Mouse (Mus musculus): ENCODE measurements around the gene Anp32e. TPM values are rescaled to one million over a fixed set of nuclear protein-coding genes. Genes with fewer than 3 reads are reported as not detected.

The Anp32e gene
- total RNA-seq, 1 experiment = 50.8 TPM

DNA sequence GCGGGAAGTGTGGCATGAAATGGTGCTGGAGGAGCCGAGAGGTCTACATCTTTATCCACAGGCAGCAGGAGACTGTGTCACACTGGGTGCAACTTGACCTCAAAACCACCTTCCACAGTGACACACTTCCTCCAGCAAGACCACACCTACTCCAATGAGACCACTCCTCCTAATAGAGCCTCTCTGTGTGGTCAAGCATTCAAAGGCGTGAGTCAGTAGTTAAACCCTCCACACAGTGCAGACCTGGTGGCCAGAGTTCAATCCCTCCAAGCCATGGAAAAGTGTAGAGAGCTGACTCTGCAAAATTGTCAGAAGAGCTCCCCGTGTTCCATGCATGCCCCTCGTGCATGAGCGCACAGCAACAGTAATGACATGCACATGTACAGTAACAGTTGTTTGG is 13.7 kb downstream of the Anp32e start:
- peaks cover 41% of the 10 kb centered on the region for H3K36me3 ChIP-seq (ENCODE audit: control insufficient read depth, insufficient read depth, low read length, poor library complexity, severe bottlenecking)
- in situ Hi-C loops (cut with MboI; ENCODE audit: low sequenced_read_pairs in 2 of 2, unreplicated experiment in 2 of 2) = no loop called here

GRCm38 (mm10) chr3:95943226-95943625 is 14.2 kb downstream of the Anp32e start:
- in situ Hi-C loops (cut with MboI; ENCODE audit: low sequenced_read_pairs in 2 of 2, unreplicated experiment in 2 of 2) = no loop called here
- Histone ChIP-seq H3K9me3 (ENCODE audit: control insufficient read depth, insufficient read depth, low read depth, low read length) (no peaks in the 10 kb centered on the region), H3K4me1 (ENCODE audit: control insufficient read depth in 2 of 2, insufficient read depth in 2 of 2, low read length in 2 of 2, poor library complexity in 1 of 2) (peaks cover 2 to 11% of the 10 kb centered on the region in 2 experiments; a peak in 3 of 4 replicates), H3K9ac (ENCODE audit: insufficient read depth, low read depth, low read length, poor library complexity, severe bottlenecking) (no peak overlapping the region), H3K27ac (ENCODE audit: insufficient read depth, low read depth, low read length, poor library complexity, severe bottlenecking) (no peak overlapping the region), H3K36me3 (ENCODE audit: control insufficient read depth, insufficient read depth, low read length, poor library complexity, severe bottlenecking) (peaks cover 36% of the 10 kb centered on the region), H3K4me3 (ENCODE audit: insufficient read depth in 1 of 2, low read depth in 1 of 2, low read length in 2 of 2, poor library complexity in 1 of 2, severe bottlenecking in 1 of 2) (no peak overlapping the region)
- TF ChIP-seq ZNF384 (IDR thresholded peaks at IDR 0.05; ENCODE audit: low read depth, low read length) = no peak
- no peak for TF ChIP-seq MAFK (IDR thresholded peaks at IDR 0.05; ENCODE audit: insufficient read depth, low read depth, low read length)
- no peak for TF ChIP-seq HCFC1 (IDR thresholded peaks at IDR 0.05; ENCODE audit: borderline replicate concordance, insufficient read depth, low read length)
- TF ChIP-seq CHD2 (IDR thresholded peaks at IDR 0.05; ENCODE audit: low read depth, low read length) = no peak
- no peak for TF ChIP-seq ZC3H11A (IDR thresholded peaks at IDR 0.05; ENCODE audit: borderline replicate concordance, low read depth, low read length)
- no peak for DNase-seq (ENCODE audit: low read depth, low spot score)

More for the DNA sequence above, 13.7 kb downstream of the Anp32e start:
- no peak overlapping the region for H3K4me3 ChIP-seq (ENCODE audit: insufficient read depth in 1 of 2, low read depth in 1 of 2, low read length in 2 of 2, poor library complexity in 1 of 2, severe bottlenecking in 1 of 2)
- TF ChIP-seq ZNF384 (IDR thresholded peaks at IDR 0.05; ENCODE audit: low read depth, low read length) (no peak), HCFC1 (IDR thresholded peaks at IDR 0.05; ENCODE audit: borderline replicate concordance, insufficient read depth, low read length) (no peak), ZC3H11A (IDR thresholded peaks at IDR 0.05; ENCODE audit: borderline replicate concordance, low read depth, low read length) (no peak), CHD2 (IDR thresholded peaks at IDR 0.05; ENCODE audit: low read depth, low read length) (no peak), MAFK (IDR thresholded peaks at IDR 0.05; ENCODE audit: insufficient read depth, low read depth, low read length) (peak; percentile 86)
- H3K9ac ChIP-seq (ENCODE audit: insufficient read depth, low read depth, low read length, poor library complexity, severe bottlenecking) = no peak overlapping the region
- H3K9me3 ChIP-seq (ENCODE audit: control insufficient read depth, insufficient read depth, low read depth, low read length) = no peaks in the 10 kb centered on the region
- H3K27ac ChIP-seq (ENCODE audit: insufficient read depth, low read depth, low read length, poor library complexity, severe bottlenecking) = no peak overlapping the region
- no peak for DNase-seq (ENCODE audit: low read depth, low spot score)
- H3K4me1 ChIP-seq (ENCODE audit: control insufficient read depth in 2 of 2, insufficient read depth in 2 of 2, low read length in 2 of 2, poor library complexity in 1 of 2) = peaks cover 2 to 11% of the 10 kb centered on the region in 2 experiments; a peak in 3 of 4 replicates

DNA sequence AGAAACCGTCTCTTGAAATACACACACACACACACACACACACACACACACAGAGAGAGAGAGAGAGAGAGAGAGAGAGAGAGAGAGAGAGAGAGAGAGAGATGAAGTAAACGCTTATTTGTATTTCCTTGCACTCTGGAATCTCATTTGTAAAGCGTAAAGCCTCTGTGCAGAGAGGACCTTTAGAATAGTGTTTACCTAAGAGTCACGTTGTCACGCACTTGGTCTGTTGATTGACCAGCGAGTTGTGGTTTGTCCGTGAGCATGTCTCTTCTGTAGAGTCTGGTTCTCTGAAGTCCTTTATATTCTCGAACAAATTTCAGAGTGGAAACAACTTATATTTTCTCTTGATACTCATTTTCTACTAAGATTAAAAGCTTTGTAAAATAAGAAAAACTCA is 15.7 kb downstream of the Anp32e start:
- Histone ChIP-seq H3K36me3 (ENCODE audit: control insufficient read depth, insufficient read depth, low read length, poor library complexity, severe bottlenecking) (peaks cover 29% of the 10 kb centered on the region), H3K9me3 (ENCODE audit: control insufficient read depth, insufficient read depth, low read depth, low read length) (no peaks in the 10 kb centered on the region), H3K9ac (ENCODE audit: insufficient read depth, low read depth, low read length, poor library complexity, severe bottlenecking) (no peak overlapping the region), H3K4me1 (ENCODE audit: control insufficient read depth in 2 of 2, insufficient read depth in 2 of 2, low read length in 2 of 2, poor library complexity in 1 of 2) (peaks cover 2 to 11% of the 10 kb centered on the region in 2 experiments; a peak in 3 of 4 replicates), H3K27ac (ENCODE audit: insufficient read depth, low read depth, low read length, poor library complexity, severe bottlenecking) (no peak overlapping the region), H3K4me3 (ENCODE audit: insufficient read depth in 1 of 2, low read depth in 1 of 2, low read length in 2 of 2, poor library complexity in 1 of 2, severe bottlenecking in 1 of 2) (no peak overlapping the region)
- no peak for DNase-seq (ENCODE audit: low read depth, low spot score)
- in situ Hi-C loops (cut with MboI; ENCODE audit: low sequenced_read_pairs in 2 of 2, unreplicated experiment in 2 of 2) = no loop called here
- no peak for TF ChIP-seq ZNF384 (IDR thresholded peaks at IDR 0.05; ENCODE audit: low read depth, low read length)
- no peak for TF ChIP-seq CHD2 (IDR thresholded peaks at IDR 0.05; ENCODE audit: low read depth, low read length)
- no peak for TF ChIP-seq ZC3H11A (IDR thresholded peaks at IDR 0.05; ENCODE audit: borderline replicate concordance, low read depth, low read length)

- DNase-seq (ENCODE audit: low read depth, low spot score) = no peak
- H3K4me3 ChIP-seq (ENCODE audit: insufficient read depth in 1 of 2, low read depth in 1 of 2, low read length in 2 of 2, poor library complexity in 1 of 2, severe bottlenecking in 1 of 2) = no peak overlapping the region
- in situ Hi-C loops (cut with MboI; ENCODE audit: low sequenced_read_pairs in 2 of 2, unreplicated experiment in 2 of 2) = no loop called here
- H3K9me3 ChIP-seq (ENCODE audit: control insufficient read depth, insufficient read depth, low read depth, low read length) = no peaks in the 10 kb centered on the region
- no peak overlapping the region for H3K9ac ChIP-seq (ENCODE audit: insufficient read depth, low read depth, low read length, poor library complexity, severe bottlenecking)
- TF ChIP-seq MAFK (IDR thresholded peaks at IDR 0.05; ENCODE audit: insufficient read depth, low read depth, low read length) (no peak), HCFC1 (IDR thresholded peaks at IDR 0.05; ENCODE audit: borderline replicate concordance, insufficient read depth, low read length) (no peak)
- H3K27ac ChIP-seq (ENCODE audit: insufficient read depth, low read depth, low read length, poor library complexity, severe bottlenecking) = no peak overlapping the region
- peaks cover 2 to 11% of the 10 kb centered on the region in 2 experiments; a peak in 3 of 4 replicates for H3K4me1 ChIP-seq (ENCODE audit: control insufficient read depth in 2 of 2, insufficient read depth in 2 of 2, low read length in 2 of 2, poor library complexity in 1 of 2)
- peaks cover 22% of the 10 kb centered on the region for H3K36me3 ChIP-seq (ENCODE audit: control insufficient read depth, insufficient read depth, low read length, poor library complexity, severe bottlenecking)
These were observed 16.7 kb downstream of the Anp32e start for GRCm38 (mm10) chr3:95945731-95946240.

- no peaks in the 10 kb centered on the region for H3K9me3 ChIP-seq (ENCODE audit: control insufficient read depth, insufficient read depth, low read depth, low read length)
- no peak overlapping the region for H3K9ac ChIP-seq (ENCODE audit: insufficient read depth, low read depth, low read length, poor library complexity, severe bottlenecking)
- no peak for TF ChIP-seq ZC3H11A (IDR thresholded peaks at IDR 0.05; ENCODE audit: borderline replicate concordance, low read depth, low read length)
- TF ChIP-seq HCFC1 (IDR thresholded peaks at IDR 0.05; ENCODE audit: borderline replicate concordance, insufficient read depth, low read length) = no peak
- TF ChIP-seq MAFK (IDR thresholded peaks at IDR 0.05; ENCODE audit: insufficient read depth, low read depth, low read length) = no peak
- no peak for TF ChIP-seq ZNF384 (IDR thresholded peaks at IDR 0.05; ENCODE audit: low read depth, low read length)
- no peak for TF ChIP-seq CHD2 (IDR thresholded peaks at IDR 0.05; ENCODE audit: low read depth, low read length)
- peaks cover 0 to 3% of the 10 kb centered on the region in 2 experiments; a peak in 2 of 4 replicates for H3K4me1 ChIP-seq (ENCODE audit: control insufficient read depth in 2 of 2, insufficient read depth in 2 of 2, low read length in 2 of 2, poor library complexity in 1 of 2)
- no peak overlapping the region for H3K27ac ChIP-seq (ENCODE audit: insufficient read depth, low read depth, low read length, poor library complexity, severe bottlenecking)
- H3K36me3 ChIP-seq (ENCODE audit: control insufficient read depth, insufficient read depth, low read length, poor library complexity, severe bottlenecking) = peaks cover 10% of the 10 kb centered on the region
- no peak overlapping the region for H3K4me3 ChIP-seq (ENCODE audit: insufficient read depth in 1 of 2, low read depth in 1 of 2, low read length in 2 of 2, poor library complexity in 1 of 2, severe bottlenecking in 1 of 2)
- in situ Hi-C loops (cut with MboI; ENCODE audit: low sequenced_read_pairs in 2 of 2, unreplicated experiment in 2 of 2) = no loop called here
- DNase-seq (ENCODE audit: low read depth, low spot score) = no peak
These were observed 19.3 kb downstream of the Anp32e start for GRCm38 (mm10) chr3:95948325-95948724.

All from ES-E14 (cell line).